In genomic region chr5:150276611-150277010, GRCm38 (mm10) we compare ENCODE assay signal across 14 mouse cellular contexts.
A peak's percentile ranks its signal among the peaks of the same experiment; 100 is the strongest.
DNase-seq lines count a peak whose midpoint lies in the region; ATAC-seq and TF ChIP-seq lines count a peak whose summit lies in the region.
"Had no signal": no experiment of that assay in that cellular context is flagged by ENCODE, and none has a peak within 500 bp of the region (broad histone marks: within the 10 kb centered on the region; RNA-seq: fewer than 3 reads in every experiment).

No protein-coding gene starts in this region.

- intact Hi-C loops in heart, postnatal 36 days (cut with DNase I): no loop called here
- intact Hi-C loops in left cerebral cortex, postnatal 36 days (cut with DNase I): no loop called here

- no peak overlapping the region for H3K4me3 ChIP-seq in cerebellum, adult 2 months (replicated peaks; ENCODE audit: insufficient read depth, low read depth, low read length)
- H3K4me3 ChIP-seq: embryonic facial prominence, embryonic 12.5 days; liver, embryonic 15.5 days; midbrain, embryonic 15.5 days had no signal

- TF ChIP-seq POLR2A in cerebellum, adult 2 months (IDR thresholded peaks at IDR 0.05; ENCODE audit: borderline replicate concordance, insufficient read depth, low read length): no peak

- no peak for TF ChIP-seq CTCF in cerebellum, adult 2 months (IDR thresholded peaks at IDR 0.05; ENCODE audit: borderline replicate concordance, insufficient read depth, low read depth, low read length)

- H3K27ac ChIP-seq in cerebellum, adult 2 months (ENCODE audit: insufficient read depth, low read length): peak overlapping the region; percentile 46; the same call in 1 of the 2 replicates
- H3K27ac ChIP-seq: embryonic facial prominence, embryonic 12.5 days; hindbrain, embryonic 14.5 days; liver, embryonic 15.5 days; midbrain, embryonic 15.5 days had no signal

- H3K4me1 ChIP-seq in cerebellum, adult 2 months (ENCODE audit: control insufficient read depth, insufficient read depth, low read length): peaks cover 18% of the 10 kb centered on the region
- H3K4me1 ChIP-seq: embryonic facial prominence, embryonic 12.5 days; liver, embryonic 15.5 days; midbrain, embryonic 15.5 days had no signal

- DNase-seq in cerebellum, adult 2 months: peak in 1 of 2 experiments; percentile 47
- peak; percentile 44 for DNase-seq in heart, adult 8-10 months (ENCODE audit: low spot score)
- DNase-seq in heart, postnatal 36 days: no peak
- DNase-seq in right cerebral cortex, adult 18-20 months: peak; percentile 67
- DNase-seq in right cerebral cortex, postnatal 14 days: no peak
- peak; percentile 32 to 44 for DNase-seq in left cerebral cortex, postnatal 36 days (ENCODE audit: low spot score in 2 of 2)
- no peak for DNase-seq in kidney, adult 18-20 months
- DNase-seq: cerebellum, adult 9-11 months; kidney, adult 8-10 months had no signal

- no peak; the same call in 1 of the 2 replicates for ATAC-seq in cerebellum, adult (ENCODE audit: insufficient number of reproducible peaks, low FRiP score, low TSS enrichment)
- ATAC-seq: midbrain, embryonic 15.5 days had no signal

- WGBS in cerebellum, adult 2 months: 11% methylated on average over 4 of the region's 4 CpGs

- no peaks in the 10 kb centered on the region for H3K27me3 ChIP-seq in cerebellum, adult 2 months (ENCODE audit: control insufficient read depth, insufficient read depth, low read length)
- H3K27me3 ChIP-seq: embryonic facial prominence, embryonic 12.5 days; liver, embryonic 15.5 days; midbrain, embryonic 15.5 days had no signal

Comparison
In these comparisons a context has a peak if more than half of its experiments do, and no peak if none do; other contexts are left out.
1. DNase-seq: peak in heart, adult 8-10 months (single experiment), right cerebral cortex, adult 18-20 months (single experiment) and left cerebral cortex, postnatal 36 days (2 of 2); none in heart, postnatal 36 days (0 of 2), right cerebral cortex, postnatal 14 days (single experiment) and kidney, adult 18-20 months (single experiment).